Mouse (Mus musculus) embryonic fibroblast, embryonic 13.5 days (primary cell): ENCODE data around the gene Psme2.

Source experiments
- CTCF ChIP-seq: IDR thresholded peaks from 2 replicates; pipeline ENCODE4 v1.5.1; 2011; ENCODE audit warnings: mild to moderate bottlenecking, control low read depth, low read length, moderate library complexity, borderline replicate concordance; ENCODE audit not compliant: insufficient read depth
- POLR2A ChIP-seq: IDR thresholded peaks from 2 replicates; pipeline ENCODE4 v1.6.1; 2011; ENCODE audit warnings: low read depth, mild to moderate bottlenecking, control low read depth, low read length, moderate library complexity

DNA sequence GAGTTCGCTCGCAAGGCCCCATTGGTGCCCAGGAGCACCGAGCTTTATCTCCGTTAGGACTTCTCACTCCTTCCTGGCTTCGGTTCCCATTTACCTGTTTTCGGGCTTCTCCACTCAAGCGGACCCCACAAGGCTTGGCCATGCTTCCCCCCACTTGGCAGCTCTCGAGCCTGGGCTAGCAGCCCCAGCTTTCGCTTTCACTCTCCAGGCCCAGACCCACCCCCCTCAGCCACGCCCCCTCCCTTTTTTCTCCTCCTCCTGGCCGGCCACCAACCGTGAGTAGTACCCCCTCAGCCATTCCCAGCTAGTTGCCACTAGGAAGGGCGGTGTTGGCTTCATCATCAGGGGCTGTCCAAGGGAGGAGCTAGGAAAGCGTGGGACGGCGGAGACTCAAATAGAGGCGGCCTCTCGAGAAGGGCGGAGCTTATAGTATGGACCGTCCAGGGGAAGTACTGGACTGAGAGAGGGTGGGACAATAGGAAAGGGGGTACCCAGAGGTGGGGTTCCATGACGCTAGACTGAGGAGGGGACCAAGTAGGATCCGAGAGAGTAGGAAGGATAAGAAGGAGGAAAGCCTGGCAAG is at the start of gene Psme2:
- no peak for TF ChIP-seq CTCF
- TF ChIP-seq POLR2A: peak; percentile 83
